8 mouse cellular contexts compared by ENCODE assay signal in the genomic region with DNA sequence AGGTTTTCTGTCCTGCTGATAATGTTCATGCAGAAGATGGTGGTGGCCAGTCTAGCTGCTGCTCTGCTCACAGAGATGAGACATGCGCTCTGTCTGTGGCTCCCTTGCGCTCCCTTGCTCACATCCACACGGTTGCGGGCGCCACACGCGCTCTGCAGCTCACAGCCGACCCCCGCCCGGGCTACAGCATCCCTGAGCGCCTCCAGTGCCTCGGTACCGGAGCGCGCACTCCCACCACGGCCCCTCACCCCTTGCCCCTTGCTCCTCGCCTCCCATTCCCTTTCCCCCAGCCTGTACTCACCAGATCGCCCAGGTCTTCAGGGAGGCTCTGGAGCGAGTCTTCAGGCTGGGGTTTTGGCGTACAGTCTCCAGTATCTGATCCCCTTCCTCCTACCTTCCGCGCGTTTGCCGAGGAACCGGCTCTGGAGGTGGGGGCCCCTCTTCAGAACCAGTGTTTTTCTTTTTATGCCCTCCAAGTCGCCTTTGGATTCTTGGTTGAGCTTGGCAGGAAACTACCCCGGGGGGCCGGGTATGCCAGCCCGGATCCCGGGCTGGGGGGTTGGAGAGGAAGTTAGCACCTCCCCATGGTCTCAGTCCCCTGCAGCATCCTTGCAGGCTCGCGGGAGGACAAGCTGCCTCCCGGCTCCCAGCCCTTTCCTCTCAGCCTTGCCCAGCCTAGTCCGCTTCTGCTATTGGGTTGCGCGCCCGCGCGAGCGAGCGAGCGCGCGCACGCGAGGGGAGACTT. TPM values are rescaled to one million over a fixed set of nuclear protein-coding genes. Genes with fewer than 3 reads are reported as not detected.
DNase-seq lines count a peak whose midpoint lies in the region; ATAC-seq lines count a peak whose summit lies in the region.

A gene (minus strand): TSS at position 691 of the 745 bp plus-strand sequence.

- ATAC-seq in kidney, embryonic 16.5 days (ENCODE audit: low FRiP score, low TSS enrichment) = peak; percentile 98
- peak; percentile 92 for ATAC-seq in stomach, embryonic 15.5 days (ENCODE audit: insufficient read depth, low FRiP score, low read depth)

- WGBS in kidney, embryonic 16.5 days = under 1% methylated on average over 45 of the region's 46 CpGs
- WGBS in stomach, embryonic 15.5 days = under 1% methylated on average over 46 of the region's 46 CpGs

- H3K4me3 ChIP-seq in kidney, embryonic 16.5 days (ENCODE audit: low read length) = peak within 1 kb of the TSS; percentile 69
- H3K4me3 ChIP-seq in stomach, embryonic 15.5 days (replicated peaks) = peak within 1 kb of the TSS; percentile 57

- peak within 1 kb of the TSS; percentile 72 for H3K9ac ChIP-seq in kidney, embryonic 16.5 days (replicated peaks; ENCODE audit: low read length)
- H3K9ac ChIP-seq in stomach, embryonic 15.5 days = peak within 1 kb of the TSS; percentile 25

- H3K27ac ChIP-seq in kidney, embryonic 16.5 days (ENCODE audit: low read length) = peak within 1 kb of the TSS; percentile 80
- H3K27ac ChIP-seq in stomach, embryonic 15.5 days = peak within 1 kb of the TSS; percentile 57

- H3K4me2 ChIP-seq in kidney, embryonic 16.5 days (replicated peaks; ENCODE audit: low read depth, low read length) = peak within 1 kb of the TSS; percentile 84
- peak within 1 kb of the TSS; percentile 89 for H3K4me2 ChIP-seq in stomach, embryonic 15.5 days

- H3K36me3 ChIP-seq in kidney, embryonic 16.5 days (ENCODE audit: insufficient read depth, low read length) = no peaks in the 10 kb centered on the region
- H3K36me3 ChIP-seq in stomach, embryonic 15.5 days = no peaks in the 10 kb centered on the region

- no peak for DNase-seq in kidney, adult 11 months
- peak; percentile 69 to 85 for DNase-seq in cerebellum, postnatal 4 days (ENCODE audit: low spot score in 2 of 2)
- peak; percentile 6 for DNase-seq in gastrocnemius, postnatal 25 days
- DNase-seq in layer of hippocampus, adult 8-10 months (ENCODE audit: low spot score in 2 of 2) = peak; percentile 66 to 70
- DNase-seq in mesoderm, embryonic 11.5 days (ENCODE audit: low read depth, low spot score) = peak; percentile 87
- no peak for DNase-seq in lung, postnatal 14 days

- 0 out of 2 replicates have a peak, but pooled peaks cover 4% of the 10 kb centered on the region for H3K27me3 ChIP-seq in kidney, embryonic 16.5 days (ENCODE audit: insufficient read depth, low read length)
- H3K27me3 ChIP-seq in stomach, embryonic 15.5 days (replicated peaks) = no peaks in the 10 kb centered on the region

- no peaks in the 10 kb centered on the region for H3K9me3 ChIP-seq in kidney, embryonic 16.5 days (ENCODE audit: low read length)
- H3K9me3 ChIP-seq in stomach, embryonic 15.5 days = no peaks in the 10 kb centered on the region

- no peaks in the 10 kb centered on the region for H3K4me1 ChIP-seq in kidney, embryonic 16.5 days (ENCODE audit: insufficient read depth, low read length)
- H3K4me1 ChIP-seq in stomach, embryonic 15.5 days = no peaks in the 10 kb centered on the region

RNA-seq across cellular contexts. Expression of the gene that starts here (rescaled TPM):
- 11.0 and 12.7 TPM in 2 replicates for polyA plus RNA-seq in kidney, embryonic 16.5 days (2015; fragmentation: Nextera tagmentation; extraction: Ambion mirVana)
- total RNA-seq in gastrocnemius, postnatal 25 days (2021) = under 1 TPM; 0.10 to 0.19 TPM
- total RNA-seq in layer of hippocampus, adult 8-10 months (2022) = 10 to 100 TPM; 51.7 to 63.4 (median 57.9) TPM
- polyA plus RNA-seq in stomach, embryonic 15.5 days (2015; fragmentation: Nextera tagmentation; extraction: Ambion mirVana) = 4.6 and 4.9 TPM in 2 replicates

Comparison
In these comparisons a context has a peak if more than half of its experiments do, and no peak if none do; other contexts are left out.
1. RNA of the gene that starts here (total RNA-seq): 51.7 to 63.4 TPM in layer of hippocampus, adult 8-10 months; 0.10 to 0.19 TPM in gastrocnemius, postnatal 25 days; every median in the first group is over 10 times any median in the second.
2. Peak in DNase-seq in gastrocnemius, postnatal 25 days; RNA of the gene not detected or under 1 TPM.
3. DNase-seq: peak in cerebellum, postnatal 4 days (2 of 2), layer of hippocampus, adult 8-10 months (2 of 2) and mesoderm, embryonic 11.5 days (single experiment); none in kidney, adult 11 months (single experiment) and lung, postnatal 14 days (single experiment).